Mouse (Mus musculus): Measurements from ENCODE around the gene Tex36.

- no peak for TF ChIP-seq CTCF (IDR thresholded peaks at IDR 0.05; ENCODE audit: low read depth)
- TF ChIP-seq EP300 (IDR thresholded peaks at IDR 0.05; ENCODE audit: low read depth): no peak
Observed at GRCm38 (mm10) chr7:133537366-133537765, 64.6 kb downstream of the Tex36 start.
